Mouse (Mus musculus) thymus, adult 2 months (tissue): ENCODE results near the gene Lrrc45.

Experiments used
- CTCF ChIP-seq: fragments of 200-500 bp; IDR thresholded peaks from 2 replicates; pipeline ENCODE4 v1.5.1; 2012; ENCODE audit warnings: mild to moderate bottlenecking, control low read depth, low read length, moderate library complexity, borderline replicate concordance; ENCODE audit not compliant: control insufficient read depth, poor library complexity, insufficient read depth; ENCODE audit errors: extremely low read depth
- POLR2A ChIP-seq: fragments of 200-500 bp; IDR thresholded peaks from 2 replicates; pipeline ENCODE4 v1.6.1; 2012; ENCODE audit warnings: mild to moderate bottlenecking, low read length, control low read depth, moderate library complexity; ENCODE audit not compliant: control insufficient read depth, poor library complexity, insufficient read depth; ENCODE audit errors: extremely low read depth

GRCm38 (mm10) chr11:120727564-120727963 lies 13.8 kb downstream of the Lrrc45 start:
- TF ChIP-seq CTCF (no peak), POLR2A (no peak)
